In genomic region chr14:15410686-15411534, GRCm38 (mm10) we compare ENCODE assay signal across 11 mouse cellular contexts. TPM values are rescaled to one million over a fixed set of nuclear protein-coding genes. Genes with fewer than 3 reads are reported as not detected.
A peak's percentile ranks its signal among the peaks of the same experiment; 100 is the strongest.
DNase-seq lines count a peak whose midpoint lies in the region.
"Had no signal": no experiment of that assay in that cellular context is flagged by ENCODE, and none has a peak within 500 bp of the region (broad histone marks: within the 10 kb centered on the region; RNA-seq: fewer than 3 reads in every experiment).

No protein-coding gene starts in this region.

- intact Hi-C loops in heart, postnatal 10 days (cut with DNase I) = loop anchor here (2.0 kb wide), 2 partner anchors 26 to 56 kb away; no protein-coding TSS in a partner anchor
- intact Hi-C loops in heart, postnatal 25 days (cut with DNase I) = no loop called here
- intact Hi-C loops in left cerebral cortex, postnatal 36 days (cut with DNase I) = no loop called here

- peak; percentile 7 to 12 for DNase-seq in heart, postnatal 10 days
- no peak for DNase-seq in heart, postnatal 25 days (ENCODE audit: low spot score)
- peak; percentile 62 for DNase-seq in cerebellum, adult 11-12 months
- peak; percentile 62 to 81 for DNase-seq in frontal cortex, adult 2 months (ENCODE audit: extremely low spot score in 1 of 2, low spot score in 1 of 2)
- DNase-seq in left cerebral cortex, postnatal 36 days (ENCODE audit: low spot score in 2 of 2) = peak; percentile 71 to 76
- DNase-seq in yolk sac, embryonic 10.5 days (ENCODE audit: low spot score) = no peak
- DNase-seq in lung, adult 18-20 months = no peak
- no peak for DNase-seq in heart, adult 11 months
- DNase-seq: thymus, postnatal 36 days had no signal

RNA-seq across cellular contexts. Expression of gene Lrrc3b, which starts 27.9 kb away (rescaled TPM):
- total RNA-seq in heart, postnatal 10 days (2021) = 10 to 100 TPM; 17.2 to 29.6 TPM
- 10 to 100 TPM; 30.1 to 32.8 TPM for total RNA-seq in heart, postnatal 25 days (2021)
- polyA plus RNA-seq in frontal cortex, adult 2 months (2012; rRNA removed) = 23.6 and 24.5 TPM in 2 replicates
- 10 to 100 TPM; 20.9 to 21.3 TPM for total RNA-seq in left cerebral cortex, postnatal 36 days (2021)
- polyA plus RNA-seq: macrophage, myocyte had no signal

Comparison
In these comparisons a context has a peak if more than half of its experiments do, and no peak if none do; other contexts are left out.
1. DNase-seq: peak in heart, postnatal 10 days (2 of 2), cerebellum, adult 11-12 months (single experiment), frontal cortex, adult 2 months (2 of 2) and left cerebral cortex, postnatal 36 days (2 of 2); none in heart, postnatal 25 days (single experiment), yolk sac, embryonic 10.5 days (single experiment), lung, adult 18-20 months (0 of 2) and heart, adult 11 months (single experiment).